Mouse (Mus musculus): ENCODE results near the gene Mad1l1. TPM values are rescaled to one million over a fixed set of nuclear protein-coding genes. Genes with fewer than 3 reads are reported as not detected.

Mad1l1 gene
- total and polyA plus RNA-seq, 2 experiments = 6.7 to 14.4 TPM

GRCm38 (mm10) chr5:140250370-140250769 lies 71.0 kb downstream of the Mad1l1 start:
- Histone ChIP-seq H3K4me3 (ENCODE audit: insufficient read depth, low read depth, low read length) (no peak overlapping the region), H3K36me3 (ENCODE audit: control insufficient read depth, insufficient read depth, low read length) (no peaks in the 10 kb centered on the region), H3K4me1 (ENCODE audit: control insufficient read depth, insufficient read depth, low read length) (no peaks in the 10 kb centered on the region), H3K27me3 (ENCODE audit: control insufficient read depth, insufficient read depth, low read length) (no peaks in the 10 kb centered on the region), H3K79me2 (ENCODE audit: control insufficient read depth, insufficient read depth, low read length) (no peaks in the 10 kb centered on the region), H3K27ac (replicated peaks; ENCODE audit: insufficient read depth, low read depth, low read length) (no peak overlapping the region), H3K9ac (ENCODE audit: low read depth, low read length) (no peak overlapping the region)
- TF ChIP-seq CTCF (IDR thresholded peaks at IDR 0.05; ENCODE audit: low read depth, low read length) (peak; percentile 21; the same call in 1 of the 2 replicates), POLR2A (IDR thresholded peaks at IDR 0.05; ENCODE audit: extremely low read depth, insufficient read depth, low read length) (no peak)
- no peak for DNase-seq (ENCODE audit: extremely low read depth, low read depth, low spot score)
- WGBS = 89% methylated on average over 3 of the region's 3 CpGs

GRCm38 (mm10) chr5:140249359-140250062 lies 71.8 kb downstream of the Mad1l1 start:
- Histone ChIP-seq H3K4me3 (ENCODE audit: insufficient read depth, low read depth, low read length) (no peak overlapping the region), H3K9ac (ENCODE audit: low read depth, low read length) (no peak overlapping the region), H3K36me3 (ENCODE audit: control insufficient read depth, insufficient read depth, low read length) (no peaks in the 10 kb centered on the region), H3K27ac (replicated peaks; ENCODE audit: insufficient read depth, low read depth, low read length) (no peak overlapping the region), H3K79me2 (ENCODE audit: control insufficient read depth, insufficient read depth, low read length) (no peaks in the 10 kb centered on the region), H3K27me3 (ENCODE audit: control insufficient read depth, insufficient read depth, low read length) (no peaks in the 10 kb centered on the region), H3K4me1 (ENCODE audit: control insufficient read depth, insufficient read depth, low read length) (no peaks in the 10 kb centered on the region)
- TF ChIP-seq CTCF (IDR thresholded peaks at IDR 0.05; ENCODE audit: low read depth, low read length) = no peak
- TF ChIP-seq POLR2A (IDR thresholded peaks at IDR 0.05; ENCODE audit: extremely low read depth, insufficient read depth, low read length) = no peak
- DNase-seq (ENCODE audit: extremely low read depth, low read depth, low spot score) = no peak
- WGBS = 94% methylated on average over 6 of the region's 6 CpGs

GRCm38 (mm10) chr5:140248101-140248500 lies 73.3 kb downstream of the Mad1l1 start:
- 96% methylated on average over 2 of the region's 2 CpGs for WGBS
- H3K4me1 ChIP-seq (ENCODE audit: control insufficient read depth, insufficient read depth, low read length) = no peaks in the 10 kb centered on the region
- H3K4me3 ChIP-seq (ENCODE audit: insufficient read depth, low read depth, low read length) = no peak overlapping the region
- no peaks in the 10 kb centered on the region for H3K79me2 ChIP-seq (ENCODE audit: control insufficient read depth, insufficient read depth, low read length)
- no peaks in the 10 kb centered on the region for H3K36me3 ChIP-seq (ENCODE audit: control insufficient read depth, insufficient read depth, low read length)
- no peaks in the 10 kb centered on the region for H3K27me3 ChIP-seq (ENCODE audit: control insufficient read depth, insufficient read depth, low read length)
- H3K27ac ChIP-seq (replicated peaks; ENCODE audit: insufficient read depth, low read depth, low read length) = no peak overlapping the region
- no peak for DNase-seq (ENCODE audit: extremely low read depth, low read depth, low spot score)
- H3K9ac ChIP-seq (ENCODE audit: low read depth, low read length) = no peak overlapping the region
- TF ChIP-seq CTCF (IDR thresholded peaks at IDR 0.05; ENCODE audit: low read depth, low read length) (no peak), POLR2A (IDR thresholded peaks at IDR 0.05; ENCODE audit: extremely low read depth, insufficient read depth, low read length) (no peak)

GRCm38 (mm10) chr5:140240235-140240634 lies 81.1 kb downstream of the Mad1l1 start:
- H3K4me3 ChIP-seq (ENCODE audit: insufficient read depth, low read depth, low read length) = no peak overlapping the region
- no peaks in the 10 kb centered on the region for H3K36me3 ChIP-seq (ENCODE audit: control insufficient read depth, insufficient read depth, low read length)
- no peaks in the 10 kb centered on the region for H3K79me2 ChIP-seq (ENCODE audit: control insufficient read depth, insufficient read depth, low read length)
- no peak for DNase-seq (ENCODE audit: extremely low read depth, low read depth, low spot score)
- no peaks in the 10 kb centered on the region for H3K27me3 ChIP-seq (ENCODE audit: control insufficient read depth, insufficient read depth, low read length)
- 97% methylated on average over 3 of the region's 3 CpGs for WGBS
- no peak overlapping the region for H3K9ac ChIP-seq (ENCODE audit: low read depth, low read length)
- H3K4me1 ChIP-seq (ENCODE audit: control insufficient read depth, insufficient read depth, low read length) = no peaks in the 10 kb centered on the region
- no peak for TF ChIP-seq POLR2A (IDR thresholded peaks at IDR 0.05; ENCODE audit: extremely low read depth, insufficient read depth, low read length)
- no peak for TF ChIP-seq CTCF (IDR thresholded peaks at IDR 0.05; ENCODE audit: low read depth, low read length)
- H3K27ac ChIP-seq (replicated peaks; ENCODE audit: insufficient read depth, low read depth, low read length) = no peak overlapping the region

GRCm38 (mm10) chr5:140238880-140239279 lies 82.5 kb downstream of the Mad1l1 start:
- Histone ChIP-seq H3K4me1 (ENCODE audit: control insufficient read depth, insufficient read depth, low read length) (no peaks in the 10 kb centered on the region), H3K4me3 (ENCODE audit: insufficient read depth, low read depth, low read length) (no peak overlapping the region), H3K36me3 (ENCODE audit: control insufficient read depth, insufficient read depth, low read length) (no peaks in the 10 kb centered on the region)

GRCm38 (mm10) chr5:140230818-140231217 lies 90.5 kb downstream of the Mad1l1 start:
- Histone ChIP-seq H3K27ac (replicated peaks; ENCODE audit: insufficient read depth, low read depth, low read length) (no peak overlapping the region), H3K9ac (ENCODE audit: low read depth, low read length) (no peak overlapping the region), H3K36me3 (ENCODE audit: control insufficient read depth, insufficient read depth, low read length) (no peaks in the 10 kb centered on the region), H3K4me3 (ENCODE audit: insufficient read depth, low read depth, low read length) (no peak overlapping the region), H3K4me1 (ENCODE audit: control insufficient read depth, insufficient read depth, low read length) (no peaks in the 10 kb centered on the region), H3K27me3 (ENCODE audit: control insufficient read depth, insufficient read depth, low read length) (no peaks in the 10 kb centered on the region), H3K79me2 (ENCODE audit: control insufficient read depth, insufficient read depth, low read length) (peaks cover 2% of the 10 kb centered on the region; the same call in 1 of the 2 replicates)
- WGBS = 91% methylated on average over 6 of the region's 6 CpGs
- no peak for DNase-seq (ENCODE audit: extremely low read depth, low read depth, low spot score)
- no peak for TF ChIP-seq POLR2A (IDR thresholded peaks at IDR 0.05; ENCODE audit: extremely low read depth, insufficient read depth, low read length)
- no peak for TF ChIP-seq CTCF (IDR thresholded peaks at IDR 0.05; ENCODE audit: low read depth, low read length)

More at GRCm38 (mm10) chr5:140238880-140239279, 82.5 kb downstream of the Mad1l1 start:
- WGBS = 89% methylated on average over 3 of the region's 3 CpGs
- no peak for DNase-seq (ENCODE audit: extremely low read depth, low read depth, low spot score)
- TF ChIP-seq POLR2A (IDR thresholded peaks at IDR 0.05; ENCODE audit: extremely low read depth, insufficient read depth, low read length) (no peak), CTCF (IDR thresholded peaks at IDR 0.05; ENCODE audit: low read depth, low read length) (no peak)
- Histone ChIP-seq H3K9ac (ENCODE audit: low read depth, low read length) (no peak overlapping the region), H3K27me3 (ENCODE audit: control insufficient read depth, insufficient read depth, low read length) (no peaks in the 10 kb centered on the region), H3K79me2 (ENCODE audit: control insufficient read depth, insufficient read depth, low read length) (no peaks in the 10 kb centered on the region), H3K27ac (replicated peaks; ENCODE audit: insufficient read depth, low read depth, low read length) (no peak overlapping the region)

Data from liver, adult 2 months (tissue).